Mouse (Mus musculus) cerebellum, adult 11 months (tissue): ENCODE measurements around the gene Gm45337.

Experiments used
- DNase-seq: peaks from one replicate; pipeline ENCODE4 v3.0.0; 2022

The Gm45337 gene

GRCm38 (mm10) chr7:142096701-142097100 lies 47.7 kb downstream of the Gm45337 start:
- peak; percentile 41 for DNase-seq

- DNase-seq = peak; percentile 98
Observed at GRCm38 (mm10) chr7:142095183-142095931, 49.0 kb downstream of the Gm45337 start, which contains the start of gene Dusp8. Dusp8 (minus strand) TSS chr7:142095843.

GRCm38 (mm10) chr7:142094301-142095143 lies 49.9 kb downstream of the Gm45337 start:
- peak; percentile 78 for DNase-seq

GRCm38 (mm10) chr7:142093696-142094240 lies 50.6 kb downstream of the Gm45337 start:
- peak; percentile 28 for DNase-seq
